Mouse (Mus musculus) kidney, postnatal 10 days (tissue): ENCODE measurements around the gene Rbpj.

Experiments
- DNase-seq: peaks from one replicate; pipeline ENCODE4 v3.0.0; 2021; ENCODE audit warnings: mixed read lengths

Gene Rbpj

GRCm38 (mm10) chr5:53676671-53677070 lies 210.7 kb downstream of the Rbpj start:
- DNase-seq = no peak

GRCm38 (mm10) chr5:53678036-53678767 lies 212.2 kb downstream of the Rbpj start:
- no peak for DNase-seq

DNA sequence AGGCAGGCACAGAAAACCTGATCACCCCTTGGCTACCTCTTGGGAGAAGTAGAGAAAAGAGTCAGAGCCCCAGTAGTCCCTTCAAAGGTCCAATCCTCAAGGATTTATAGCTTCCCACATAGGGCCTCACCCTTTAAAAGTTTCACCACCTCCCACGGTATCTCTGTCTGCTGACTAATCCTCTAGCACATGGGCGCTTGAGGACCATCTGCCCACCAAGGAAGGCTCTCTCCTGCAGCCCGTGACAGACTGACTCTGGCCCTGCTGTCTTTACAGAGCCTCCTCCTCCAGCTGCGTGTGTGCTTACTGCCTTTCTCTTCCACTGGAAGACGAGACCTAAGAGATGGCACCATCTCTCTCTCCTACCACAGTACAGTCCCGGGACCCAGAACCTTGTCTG lies 213.7 kb downstream of the Rbpj start:
- DNase-seq = no peak

- no peak for DNase-seq
These were observed 218.0 kb downstream of the Rbpj start for GRCm38 (mm10) chr5:53683916-53684315.

- no peak for DNase-seq
These were observed 218.5 kb downstream of the Rbpj start for GRCm38 (mm10) chr5:53684417-53684816.

- DNase-seq = no peak
These were observed 219.7 kb downstream of the Rbpj start for GRCm38 (mm10) chr5:53685623-53686022.

DNA sequence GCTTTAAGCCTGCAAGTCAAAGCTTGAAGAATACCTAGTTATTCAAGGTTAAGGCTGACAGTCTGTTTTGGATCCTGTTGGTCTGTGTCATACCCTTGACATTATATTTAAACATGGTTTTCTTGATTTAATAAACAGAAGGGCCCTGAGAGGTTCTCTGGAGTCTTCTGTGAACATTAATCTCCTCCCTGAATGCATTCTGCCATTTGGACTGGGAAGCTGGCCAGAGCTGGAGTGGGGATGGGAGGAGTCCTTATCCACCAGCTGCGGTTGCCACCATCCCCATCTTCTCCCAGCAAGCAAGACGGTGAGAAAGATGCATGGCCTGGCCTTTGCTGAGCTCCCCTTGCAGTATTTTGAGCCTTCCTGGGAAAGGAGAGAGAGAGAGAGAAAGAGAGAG lies 220.4 kb downstream of the Rbpj start:
- peak; percentile 20 for DNase-seq

DNA sequence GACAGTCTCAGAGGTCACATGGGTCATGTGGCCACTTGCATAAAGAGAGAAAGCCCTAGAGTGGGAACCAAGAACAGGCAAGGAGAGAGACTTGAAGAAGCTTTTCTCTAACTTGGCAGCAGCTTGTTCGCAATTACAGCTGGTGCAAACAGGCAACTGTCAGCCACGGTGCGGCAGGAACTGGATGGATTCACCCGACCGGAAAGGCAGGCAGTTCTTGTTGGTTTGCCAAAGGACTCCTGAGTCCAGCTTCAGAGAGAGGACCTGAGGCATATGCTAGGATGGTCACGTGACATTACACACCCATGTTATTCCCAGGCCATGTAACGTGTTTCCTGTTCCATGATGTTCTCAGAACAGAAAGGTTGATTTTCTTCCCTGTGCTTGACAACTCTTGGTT lies 222.4 kb downstream of the Rbpj start:
- DNase-seq = peak; percentile 19

GRCm38 (mm10) chr5:53691577-53691976 lies 225.6 kb downstream of the Rbpj start:
- DNase-seq = no peak

GRCm38 (mm10) chr5:53692100-53692499 lies 226.1 kb downstream of the Rbpj start:
- DNase-seq = no peak

- no peak for DNase-seq
These were observed 226.7 kb downstream of the Rbpj start for GRCm38 (mm10) chr5:53692662-53693061.

- DNase-seq = no peak
These were observed 230.7 kb downstream of the Rbpj start for GRCm38 (mm10) chr5:53696701-53697100.

GRCm38 (mm10) chr5:53697794-53698193 lies 231.8 kb downstream of the Rbpj start:
- no peak for DNase-seq

DNA sequence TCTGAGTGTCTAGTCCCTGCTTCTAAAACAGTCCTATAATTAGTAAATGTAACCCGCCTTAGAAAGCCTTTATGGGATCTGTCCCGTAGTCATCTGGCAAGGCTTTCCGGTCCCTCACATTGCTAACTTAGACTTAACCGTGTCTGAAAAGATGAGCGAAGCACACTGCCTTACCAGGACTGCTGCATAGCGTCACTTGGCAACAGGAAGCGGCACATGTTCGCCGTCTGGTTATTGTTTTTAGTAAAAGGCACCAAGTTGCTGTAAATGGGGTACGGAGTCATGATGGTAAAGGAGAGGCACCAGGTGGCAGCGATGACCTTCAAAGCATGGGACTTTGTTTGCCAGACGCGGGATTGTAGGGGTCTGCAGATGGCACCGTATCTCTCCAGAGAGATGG lies 236.7 kb downstream of the Rbpj start:
- no peak for DNase-seq
